Mouse (Mus musculus) right cerebral cortex, postnatal 4 days (tissue): ENCODE results near the gene Rragc.

Experiments
- DNase-seq: peaks from one replicate; pipeline ENCODE4 v3.0.0-alpha.2; 2022

Gene Rragc

DNA sequence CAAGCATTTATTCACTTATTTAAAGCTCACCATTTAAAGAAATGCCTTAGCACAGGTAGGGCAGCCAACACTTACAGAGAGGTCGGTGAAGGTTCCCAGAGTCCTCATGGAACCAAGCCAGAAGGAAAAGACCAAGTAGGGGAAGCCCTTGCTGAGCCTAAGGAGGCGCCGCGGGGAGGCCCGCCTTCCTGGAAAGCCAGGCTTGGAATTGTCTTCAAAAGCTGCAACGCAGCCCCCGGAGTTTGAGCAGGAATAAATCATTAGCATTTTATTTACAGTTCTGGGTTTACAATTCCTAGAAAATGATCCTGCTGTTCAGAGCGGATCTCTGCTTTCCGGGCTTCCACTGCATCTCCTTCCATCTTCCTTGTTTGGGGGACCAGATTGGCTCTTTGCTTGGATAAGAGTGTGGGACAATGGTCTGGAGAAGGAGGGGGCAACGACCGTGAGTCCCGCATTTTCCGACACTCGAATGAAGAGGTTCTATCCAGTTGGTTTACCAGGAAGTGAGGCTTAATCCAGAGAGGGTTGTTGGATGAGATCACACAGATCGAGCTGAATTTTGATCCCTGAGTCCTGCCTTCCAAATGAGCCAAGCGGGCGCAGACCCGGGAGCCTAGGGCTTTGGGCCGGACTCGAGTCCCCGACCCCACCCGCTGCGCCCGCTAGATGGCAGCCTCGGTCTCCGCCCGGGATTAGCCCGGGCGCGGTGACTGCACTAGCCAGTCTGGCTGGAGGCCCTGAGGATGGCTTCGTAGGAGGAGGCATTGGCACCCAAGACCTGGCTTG is 39.7 kb downstream of the Rragc start:
- peak; percentile 91 for DNase-seq

- no peak for DNase-seq
These were observed 40.2 kb downstream of the Rragc start for GRCm38 (mm10) chr4:123957492-123957808.

GRCm38 (mm10) chr4:123957891-123958290 is 40.6 kb downstream of the Rragc start:
- no peak for DNase-seq

DNA sequence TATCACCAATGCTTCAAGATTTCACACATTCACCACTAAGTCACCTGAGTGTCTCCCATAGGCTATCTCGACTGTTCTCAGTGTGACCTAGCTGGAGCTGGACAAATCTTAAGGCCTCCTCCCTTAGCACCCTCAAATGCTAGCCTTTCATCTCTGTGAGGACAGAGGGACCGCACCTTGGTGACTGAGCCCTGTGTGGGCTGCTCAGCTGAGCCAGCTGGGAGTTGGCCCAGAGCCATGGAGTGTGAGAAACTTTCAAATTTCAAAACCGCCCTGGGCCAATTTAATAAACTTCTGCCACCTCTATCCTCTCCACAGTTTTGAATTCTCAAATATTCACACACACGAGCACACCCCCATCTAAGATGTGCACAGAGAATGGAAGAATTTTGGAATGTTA is 43.7 kb downstream of the Rragc start:
- DNase-seq: peak; percentile 27

DNA sequence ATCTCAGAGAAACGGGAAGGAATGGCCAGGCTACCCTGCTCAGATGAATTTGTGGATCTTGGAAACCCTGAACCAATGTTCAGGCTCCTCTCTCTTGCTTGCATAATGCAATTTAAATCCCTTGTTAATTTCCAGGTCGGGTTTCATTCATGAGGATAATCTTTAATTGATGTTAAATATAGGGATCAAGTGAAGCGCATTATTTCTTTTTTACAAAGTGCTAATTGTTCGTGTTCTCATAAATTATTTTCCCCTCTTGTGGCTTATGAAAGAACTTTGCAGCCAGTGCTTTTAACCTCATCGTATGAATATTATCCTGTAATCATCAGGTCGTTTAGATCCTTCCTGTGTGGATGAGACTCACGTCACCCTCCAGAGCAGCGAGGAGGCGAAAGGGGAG is 45.5 kb downstream of the Rragc start:
- no peak for DNase-seq

DNA sequence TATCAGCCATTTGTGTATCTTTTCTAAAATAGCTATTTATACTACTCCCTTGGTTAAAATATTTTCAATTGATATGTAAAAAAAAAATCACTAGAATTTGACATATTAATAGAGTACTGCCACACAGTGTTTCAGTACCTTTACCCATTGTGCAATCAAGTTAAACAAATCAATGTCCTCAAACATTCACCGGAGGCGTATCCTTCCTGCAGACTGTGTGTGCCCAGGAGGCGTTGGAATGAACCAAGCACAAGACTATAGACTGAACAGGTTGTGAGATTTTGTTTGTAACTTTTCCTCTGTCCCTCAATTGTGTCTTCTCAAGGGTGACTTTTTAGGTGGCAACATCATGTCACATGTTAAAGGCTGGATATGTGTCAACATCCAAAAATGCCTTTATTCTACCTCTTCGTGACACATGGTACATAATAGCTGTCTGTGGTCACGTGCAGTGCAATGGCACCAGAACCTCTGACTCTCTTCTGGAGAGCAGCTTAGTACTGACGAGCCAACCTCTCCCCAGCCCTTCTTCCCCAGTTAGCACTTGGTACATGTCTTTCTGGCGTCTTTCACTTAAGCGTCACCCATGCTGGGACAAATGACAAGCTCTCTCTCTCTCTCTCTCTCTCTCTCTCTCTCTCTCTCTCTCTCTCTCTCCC is 51.5 kb downstream of the Rragc start:
- no peak for DNase-seq

DNA sequence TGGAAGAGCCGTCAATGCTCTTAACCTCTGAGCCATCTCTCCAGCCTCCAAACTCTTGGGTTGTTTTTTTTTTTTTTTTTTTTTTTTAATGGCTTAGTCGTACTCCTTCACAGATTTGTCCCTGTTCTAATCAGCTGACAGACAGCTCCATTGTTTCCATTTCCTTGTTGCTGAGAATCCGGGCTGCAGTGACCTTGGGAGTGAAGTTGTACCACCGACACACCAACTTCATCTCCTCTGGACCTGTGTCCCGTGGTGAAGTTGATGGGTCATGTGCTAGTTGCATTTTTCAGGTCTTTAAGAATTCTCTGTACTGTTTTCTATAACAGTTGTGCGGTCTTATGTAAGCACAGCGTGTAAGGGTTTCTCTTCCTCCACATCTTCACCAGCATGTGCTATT is 52.2 kb downstream of the Rragc start:
- DNase-seq: no peak

- DNase-seq: peak; percentile 44
These were observed 53.8 kb downstream of the Rragc start for GRCm38 (mm10) chr4:123971059-123971458.

- no peak for DNase-seq
These were observed 55.3 kb downstream of the Rragc start for GRCm38 (mm10) chr4:123972423-123973049.

DNA sequence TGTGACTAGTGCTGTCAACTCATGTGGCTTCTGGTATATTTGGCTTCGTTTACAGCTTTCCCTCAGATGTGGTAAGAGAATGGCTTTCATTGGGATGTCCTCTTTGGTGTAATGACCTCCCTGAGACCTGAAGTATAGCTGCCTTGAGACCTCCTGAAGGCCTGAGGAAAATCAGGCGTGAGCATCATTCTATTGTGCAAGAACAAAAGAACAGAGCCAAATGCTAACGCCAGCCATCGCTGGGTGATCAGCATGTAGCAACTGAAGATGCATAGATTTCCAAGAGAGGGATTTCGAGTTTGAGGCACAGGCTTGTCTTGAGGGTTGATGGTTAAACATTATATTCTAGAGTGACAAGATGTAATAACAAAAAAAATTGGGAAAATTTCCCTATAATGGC is 64.9 kb downstream of the Rragc start:
- no peak for DNase-seq
